Mouse (Mus musculus) liver, adult 10 weeks (tissue): Measurements from ENCODE around the gene Stk11ip. TPM values are rescaled to one million over a fixed set of nuclear protein-coding genes. Genes with fewer than 3 reads are reported as not detected.

ENCODE experiments used
- polyA plus RNA-seq: library from polyadenylated mRNA; stranded (reverse); fragments of 350-450 nt; fragmentation: Illumina TruSeq; extraction: RNeasy Lipid Tissue Mini Kit (QIAGEN cat#74804); gene quantifications from one replicate; pipeline ENCODE4 v1.2.3, GENCODE M21; 2014; ENCODE audit warnings: low read depth, low replicate concordance

The Stk11ip gene
- polyA plus RNA-seq: 0.87 TPM

GRCm38 (mm10) chr1:75521321-75522031 lies at the start of gene Stk11ip:
TSS of gene Stk11ip (plus strand) at chr1:75521529.

GRCm38 (mm10) chr1:75478916-75479634 lies 42.3 kb upstream of the Stk11ip start, which contains the start of the genes Chpf and Tmem198:
TSS of gene Chpf (minus strand) at chr1:75479307.
TSS of gene Tmem198 (plus strand) at chr1:75479532.

DNA sequence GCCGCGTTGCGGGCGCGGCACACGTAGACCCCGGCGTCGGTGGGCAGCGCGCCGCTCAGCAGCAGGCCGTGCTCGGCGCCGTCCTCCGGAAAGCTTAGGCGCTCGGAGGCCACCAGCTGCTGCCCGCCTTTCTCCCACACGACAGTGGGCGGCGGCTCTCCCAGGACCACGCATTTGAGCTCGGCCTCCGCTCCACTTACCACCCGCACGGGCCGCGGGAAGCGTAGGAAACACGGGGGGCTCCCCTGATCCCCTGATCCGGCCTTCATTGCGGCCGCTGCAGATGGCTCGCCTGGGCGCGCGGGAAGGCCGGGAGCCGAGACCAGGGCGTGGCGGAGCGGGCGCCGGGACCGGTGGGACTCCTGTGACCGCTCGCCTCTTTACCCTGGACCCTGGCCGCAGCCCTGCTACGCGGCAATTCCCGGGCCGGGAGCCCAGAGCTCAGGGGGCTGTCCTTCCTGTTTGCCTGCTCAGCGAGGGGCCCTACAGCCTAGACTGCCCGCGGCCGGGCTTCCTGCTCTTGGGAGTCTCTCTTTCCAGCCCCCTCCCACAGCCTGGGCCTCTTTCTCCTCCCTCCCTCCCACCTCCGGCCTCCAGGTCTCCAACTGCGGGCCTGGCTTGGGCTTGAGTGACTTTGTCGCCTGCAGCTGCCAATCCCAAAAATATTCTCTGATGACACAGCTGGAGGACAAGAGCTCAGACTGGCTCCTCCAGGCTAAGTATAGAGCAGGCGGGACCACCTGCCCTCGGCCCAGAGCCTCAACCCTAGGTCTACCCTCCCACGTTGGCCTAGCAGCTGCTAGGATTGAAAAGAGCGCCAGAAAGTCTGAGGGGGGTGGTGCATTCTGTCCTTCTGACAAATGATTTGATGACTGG lies 15.1 kb upstream of the Stk11ip start, which contains the start of gene Obsl1:
Obsl1 (minus strand) TSS at position 497 of the 876 bp plus-strand sequence.

GRCm38 (mm10) chr1:75507006-75507405 lies 14.3 kb upstream of the Stk11ip start, which contains the start of gene Inha:
TSS of gene Inha (plus strand) at chr1:75507077.

GRCm38 (mm10) chr1:75545965-75546956 lies 24.9 kb downstream of the Stk11ip start, which contains the start of gene Slc4a3:
TSS of gene Slc4a3 (plus strand) at chr1:75546266.

Other genes with a start within 250 kb of the Stk11ip start
- gene Resp18, start 243.1 kb upstream of the Stk11ip start, polyA plus RNA-seq: not detected
- gene Dnpep, start 203.5 kb upstream of the Stk11ip start, polyA plus RNA-seq: 4.9 TPM
- 0.26 TPM for gene Des, start 161.2 kb upstream of the Stk11ip start, polyA plus RNA-seq
- gene Speg, start 146.2 kb upstream of the Stk11ip start, polyA plus RNA-seq: not detected
- gene Gmppa, start 85.6 kb upstream of the Stk11ip start, polyA plus RNA-seq: 5.5 TPM
- not detected for gene Asic4, start 71.1 kb upstream of the Stk11ip start, polyA plus RNA-seq
- not detected for gene Chpf, start 42.2 kb upstream of the Stk11ip start, polyA plus RNA-seq
- not detected for gene Tmem198, start 42.0 kb upstream of the Stk11ip start, polyA plus RNA-seq
- not detected for gene Obsl1, start 15.1 kb upstream of the Stk11ip start, polyA plus RNA-seq
- gene Inha, start 14.5 kb upstream of the Stk11ip start, polyA plus RNA-seq: not detected
- not detected for gene Slc4a3, start 24.7 kb downstream of the Stk11ip start, polyA plus RNA-seq